Mouse (Mus musculus) thymus, postnatal 25 days (tissue): Measurements from ENCODE around the gene Cachd1.

ENCODE experiments used
- DNase-seq: peaks from one replicate; pipeline ENCODE4 v3.0.0; 2022

Cachd1 gene

GRCm38 (mm10) chr4:100793147-100793546 lies 16.7 kb downstream of the Cachd1 start:
- DNase-seq, result no peak

GRCm38 (mm10) chr4:100795523-100795922 lies 19.0 kb downstream of the Cachd1 start:
- DNase-seq, result no peak

GRCm38 (mm10) chr4:100800730-100801442 lies 24.4 kb downstream of the Cachd1 start:
- no peak for DNase-seq

GRCm38 (mm10) chr4:100801443-100801786 lies 24.9 kb downstream of the Cachd1 start:
- no peak for DNase-seq

GRCm38 (mm10) chr4:100811057-100811695 lies 34.7 kb downstream of the Cachd1 start:
- no peak for DNase-seq

- no peak for DNase-seq
Measured at GRCm38 (mm10) chr4:100811802-100812510, 35.5 kb downstream of the Cachd1 start.

- DNase-seq, result no peak
Measured at GRCm38 (mm10) chr4:100813767-100814461, 37.4 kb downstream of the Cachd1 start.

- no peak for DNase-seq
Measured at GRCm38 (mm10) chr4:100819238-100819637, 42.8 kb downstream of the Cachd1 start.

GRCm38 (mm10) chr4:100822526-100822925 lies 46.1 kb downstream of the Cachd1 start:
- no peak for DNase-seq

GRCm38 (mm10) chr4:100827374-100827773 lies 50.9 kb downstream of the Cachd1 start:
- DNase-seq, result no peak

- DNase-seq, result no peak
Measured at GRCm38 (mm10) chr4:100828737-100829136, 52.3 kb downstream of the Cachd1 start.

GRCm38 (mm10) chr4:100837205-100837604 lies 60.7 kb downstream of the Cachd1 start:
- no peak for DNase-seq

- no peak for DNase-seq
Measured at GRCm38 (mm10) chr4:100842629-100843028, 66.2 kb downstream of the Cachd1 start.

- no peak for DNase-seq
Measured at GRCm38 (mm10) chr4:100843119-100843518, 66.6 kb downstream of the Cachd1 start.

- DNase-seq, result no peak
Measured at GRCm38 (mm10) chr4:100850846-100851495, 74.5 kb downstream of the Cachd1 start.

GRCm38 (mm10) chr4:100852448-100852847 lies 76.0 kb downstream of the Cachd1 start:
- DNase-seq, result no peak

- no peak for DNase-seq
Measured at GRCm38 (mm10) chr4:100853426-100853825, 77.0 kb downstream of the Cachd1 start.

- DNase-seq, result no peak
Measured at GRCm38 (mm10) chr4:100855373-100855772, 78.9 kb downstream of the Cachd1 start.

- DNase-seq, result no peak
Measured at GRCm38 (mm10) chr4:100857411-100857869, 81.0 kb downstream of the Cachd1 start.

- no peak for DNase-seq
Measured at GRCm38 (mm10) chr4:100863861-100864428, 87.5 kb downstream of the Cachd1 start.

GRCm38 (mm10) chr4:100865423-100865822 lies 88.9 kb downstream of the Cachd1 start:
- DNase-seq, result no peak

GRCm38 (mm10) chr4:100865962-100866703 lies 89.7 kb downstream of the Cachd1 start:
- no peak for DNase-seq
